Mouse (Mus musculus): ENCODE measurements around the gene Dlx1. TPM values are rescaled to one million over a fixed set of nuclear protein-coding genes. Genes with fewer than 3 reads are reported as not detected.

The Dlx1 gene
- polyA plus RNA-seq, 1 experiment, result 27.8 TPM

- Histone ChIP-seq H3K4me3 (ENCODE audit: insufficient read depth, low read length) (peak overlapping the region; percentile 51; the same call in 1 of the 2 replicates), H3K27ac (ENCODE audit: insufficient read depth, low read length) (no peak overlapping the region), H3K4me1 (ENCODE audit: control insufficient read depth, insufficient read depth, low read length) (0 out of 2 replicates have a peak, but pooled peaks cover 2% of the 10 kb centered on the region)
- no peak for TF ChIP-seq CTCF (IDR thresholded peaks at IDR 0.05; ENCODE audit: extremely low read depth, insufficient read depth, low read length)
- TF ChIP-seq POLR2A (IDR thresholded peaks at IDR 0.05; ENCODE audit: extremely low read depth, insufficient read depth, low read length), result no peak
These were observed 16.7 kb downstream of the Dlx1 start for GRCm38 (mm10) chr2:71544391-71545285.

DNA sequence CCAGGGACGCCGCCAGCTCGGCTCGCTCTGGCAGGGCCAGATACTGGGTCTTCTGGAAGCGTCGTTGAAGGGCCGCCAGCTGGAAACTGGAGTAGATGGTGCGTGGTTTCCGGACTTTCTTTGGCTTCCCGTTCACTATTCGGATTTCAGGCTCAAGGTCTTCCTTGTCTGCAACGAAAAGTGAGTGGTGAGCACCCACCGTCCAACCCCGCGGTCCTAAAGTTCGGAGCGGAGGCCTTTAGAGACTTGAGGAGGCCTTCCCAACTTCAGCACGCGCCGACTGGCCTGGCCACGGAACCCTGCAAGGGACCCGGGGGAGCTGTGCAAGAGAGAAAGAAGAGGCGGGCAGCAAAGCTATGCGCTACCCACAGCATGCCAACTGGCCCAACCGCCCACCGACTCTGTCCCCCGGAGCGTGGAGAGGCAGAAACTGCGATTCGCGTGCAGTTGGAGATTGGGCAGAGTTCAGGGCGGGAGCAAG, 17.5 kb downstream of the Dlx1 start:
- Histone ChIP-seq H3K4me3 (ENCODE audit: insufficient read depth, low read length) (peak overlapping the region; percentile 51), H3K27ac (ENCODE audit: insufficient read depth, low read length) (no peak overlapping the region), H3K4me1 (ENCODE audit: control insufficient read depth, insufficient read depth, low read length) (0 out of 2 replicates have a peak, but pooled peaks cover 2% of the 10 kb centered on the region)
- TF ChIP-seq CTCF (IDR thresholded peaks at IDR 0.05; ENCODE audit: extremely low read depth, insufficient read depth, low read length), result no peak

DNA sequence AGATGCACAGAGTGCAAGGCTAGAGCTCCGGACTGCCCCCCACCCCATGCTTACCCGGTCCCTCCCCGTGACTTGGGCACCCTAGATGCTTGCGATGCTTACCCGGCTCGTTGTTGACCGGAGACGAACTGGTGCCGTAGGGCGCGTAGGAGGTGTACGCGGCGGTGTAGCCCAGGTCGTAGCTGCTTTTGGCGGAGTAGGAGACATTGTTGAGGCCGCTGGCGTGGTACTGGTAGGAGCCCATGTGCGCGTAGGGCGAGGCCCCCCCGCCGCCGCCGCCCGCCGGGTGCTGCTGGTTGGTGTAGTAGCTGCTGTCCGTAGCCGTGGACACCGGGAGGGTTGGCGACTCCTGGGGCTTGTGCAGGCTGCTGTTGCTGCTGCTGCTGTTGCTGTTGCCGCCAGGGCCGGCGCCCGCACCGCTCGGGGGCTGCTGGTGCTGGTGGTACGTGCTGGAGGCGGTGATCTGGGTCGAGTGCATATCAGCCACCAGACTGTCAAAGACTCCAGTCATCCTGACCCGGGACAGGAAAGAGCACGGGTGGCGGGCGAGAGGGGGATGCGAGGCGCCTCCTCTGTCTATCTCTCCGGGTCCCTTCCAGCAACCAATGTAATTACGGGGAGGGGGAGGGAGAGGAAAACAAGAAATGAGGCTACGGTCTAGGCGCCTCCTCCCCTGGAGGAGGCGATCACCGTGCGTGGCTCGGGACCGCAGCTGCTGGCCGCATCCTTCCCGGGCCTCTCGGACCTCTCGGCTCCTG, 18.1 kb downstream of the Dlx1 start:
- Histone ChIP-seq H3K27ac (ENCODE audit: insufficient read depth, low read length) (no peak overlapping the region), H3K4me3 (ENCODE audit: insufficient read depth, low read length) (peak overlapping the region; percentile 51), H3K4me1 (ENCODE audit: control insufficient read depth, insufficient read depth, low read length) (0 out of 2 replicates have a peak, but pooled peaks cover 2% of the 10 kb centered on the region)
- TF ChIP-seq CTCF (IDR thresholded peaks at IDR 0.05; ENCODE audit: extremely low read depth, insufficient read depth, low read length) (no peak), POLR2A (IDR thresholded peaks at IDR 0.05; ENCODE audit: extremely low read depth, insufficient read depth, low read length) (no peak)

- Histone ChIP-seq H3K4me3 (ENCODE audit: insufficient read depth, low read length) (peak within 1 kb of the TSS; percentile 51), H3K4me1 (ENCODE audit: control insufficient read depth, insufficient read depth, low read length) (0 out of 2 replicates have a peak, but pooled peaks cover 2% of the 10 kb centered on the region), H3K27ac (ENCODE audit: insufficient read depth, low read length) (no peak within 1 kb of the TSS)
- TF ChIP-seq POLR2A (IDR thresholded peaks at IDR 0.05; ENCODE audit: extremely low read depth, insufficient read depth, low read length) (no peak), CTCF (IDR thresholded peaks at IDR 0.05; ENCODE audit: extremely low read depth, insufficient read depth, low read length) (no peak)
These were observed 18.7 kb downstream of the Dlx1 start, which contains the start of gene Dlx2 for GRCm38 (mm10) chr2:71546640-71547071. TSS of gene Dlx2 (minus strand) at chr2:71546754.

DNA sequence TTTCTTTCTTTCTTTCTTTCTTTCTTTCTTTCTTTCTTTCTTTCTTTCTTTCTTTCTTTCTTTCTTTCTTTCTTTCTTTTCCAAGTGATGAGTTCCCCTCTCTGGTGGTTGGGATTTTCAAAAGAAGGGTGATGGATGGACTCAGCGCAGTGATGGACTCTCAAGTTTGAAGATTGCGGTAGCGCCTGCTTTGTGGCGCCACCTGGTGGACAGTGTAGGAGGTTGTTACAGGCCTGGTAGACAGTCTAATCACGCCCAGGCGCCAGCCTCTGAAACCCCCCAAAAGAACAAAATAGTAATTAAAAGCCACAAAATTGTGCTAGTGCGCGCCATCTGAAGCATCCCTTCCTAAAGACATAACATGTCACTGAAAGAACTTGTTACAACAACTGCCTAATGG, 19.9 kb downstream of the Dlx1 start:
- H3K27ac ChIP-seq (ENCODE audit: insufficient read depth, low read length), result no peak overlapping the region
- H3K4me3 ChIP-seq (ENCODE audit: insufficient read depth, low read length), result no peak overlapping the region
- TF ChIP-seq POLR2A (IDR thresholded peaks at IDR 0.05; ENCODE audit: extremely low read depth, insufficient read depth, low read length) (no peak), CTCF (IDR thresholded peaks at IDR 0.05; ENCODE audit: extremely low read depth, insufficient read depth, low read length) (peak; percentile 39)
- no peaks in the 10 kb centered on the region for H3K4me1 ChIP-seq (ENCODE audit: control insufficient read depth, insufficient read depth, low read length)

DNA sequence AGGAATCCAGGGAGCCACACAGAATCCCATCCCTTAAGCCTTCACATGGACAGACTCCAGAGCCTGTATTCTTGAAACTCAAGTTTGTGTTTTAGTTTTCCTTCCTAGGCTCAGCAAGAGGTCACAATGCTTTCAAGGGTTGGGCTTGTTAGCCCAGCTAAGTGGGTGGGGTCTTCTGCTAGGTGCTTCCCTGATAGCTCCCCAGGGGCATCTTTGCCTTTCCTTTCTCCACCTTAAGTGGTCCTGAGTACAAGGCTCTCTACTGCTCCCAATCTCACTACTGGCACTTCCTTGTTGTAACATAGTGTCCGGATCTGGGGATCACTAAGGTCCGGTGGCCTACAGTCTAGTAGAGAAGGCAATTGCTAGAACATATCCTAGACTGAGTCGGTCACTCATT, 22.4 kb downstream of the Dlx1 start:
- Histone ChIP-seq H3K27ac (ENCODE audit: insufficient read depth, low read length) (no peak overlapping the region), H3K4me1 (ENCODE audit: control insufficient read depth, insufficient read depth, low read length) (no peaks in the 10 kb centered on the region), H3K4me3 (ENCODE audit: insufficient read depth, low read length) (no peak overlapping the region)
- TF ChIP-seq CTCF (IDR thresholded peaks at IDR 0.05; ENCODE audit: extremely low read depth, insufficient read depth, low read length) (no peak), POLR2A (IDR thresholded peaks at IDR 0.05; ENCODE audit: extremely low read depth, insufficient read depth, low read length) (no peak)

DNA sequence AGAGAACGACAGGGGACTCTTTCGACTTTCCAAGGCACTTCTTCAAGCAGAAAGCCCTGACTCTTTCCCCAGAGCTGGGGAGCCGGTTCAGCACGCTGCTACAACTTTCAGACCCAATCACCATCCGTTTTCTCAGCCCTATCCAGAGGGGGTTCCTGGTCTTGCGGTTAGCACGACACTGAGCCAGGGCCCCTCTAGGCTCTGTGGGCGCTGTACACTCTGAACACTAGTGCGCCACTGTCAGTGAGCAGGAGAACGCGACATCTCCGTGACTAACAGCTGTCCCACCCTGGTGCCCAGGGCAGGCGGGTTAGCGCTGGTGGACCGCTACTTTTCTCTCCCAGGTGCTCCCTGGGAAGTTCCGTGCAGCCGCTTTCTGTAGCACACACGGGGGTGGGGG, 23.8 kb downstream of the Dlx1 start:
- Histone ChIP-seq H3K4me1 (ENCODE audit: control insufficient read depth, insufficient read depth, low read length) (no peaks in the 10 kb centered on the region), H3K27ac (ENCODE audit: insufficient read depth, low read length) (no peak overlapping the region), H3K4me3 (ENCODE audit: insufficient read depth, low read length) (no peak overlapping the region)
- TF ChIP-seq POLR2A (IDR thresholded peaks at IDR 0.05; ENCODE audit: extremely low read depth, insufficient read depth, low read length), result no peak
- TF ChIP-seq CTCF (IDR thresholded peaks at IDR 0.05; ENCODE audit: extremely low read depth, insufficient read depth, low read length), result no peak

GRCm38 (mm10) chr2:71556071-71556470, 28.2 kb downstream of the Dlx1 start:
- H3K27ac ChIP-seq (ENCODE audit: insufficient read depth, low read length), result no peak overlapping the region
- no peaks in the 10 kb centered on the region for H3K4me1 ChIP-seq (ENCODE audit: control insufficient read depth, insufficient read depth, low read length)
- no peak for TF ChIP-seq POLR2A (IDR thresholded peaks at IDR 0.05; ENCODE audit: extremely low read depth, insufficient read depth, low read length)
- TF ChIP-seq CTCF (IDR thresholded peaks at IDR 0.05; ENCODE audit: extremely low read depth, insufficient read depth, low read length), result no peak
- no peak overlapping the region for H3K4me3 ChIP-seq (ENCODE audit: insufficient read depth, low read length)

DNA sequence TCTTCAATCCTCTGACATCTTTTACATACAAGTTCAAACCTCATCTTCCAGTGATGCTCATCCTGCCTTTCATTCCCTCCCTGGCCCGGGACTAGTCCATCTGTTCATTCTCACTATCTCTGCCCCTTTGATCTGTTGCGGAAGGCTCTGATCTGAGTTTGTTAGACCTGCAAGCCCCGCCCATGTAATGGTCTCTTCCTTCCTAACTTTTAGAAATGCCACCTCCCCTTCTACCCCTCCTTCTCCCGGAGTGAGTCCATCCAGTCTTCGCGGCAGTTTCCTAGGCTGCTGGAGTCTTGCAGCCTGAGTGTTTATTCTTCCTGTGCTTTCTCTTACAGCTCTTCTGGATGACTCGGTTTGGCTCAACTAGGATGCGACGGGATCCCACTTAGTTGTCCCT, 38.6 kb downstream of the Dlx1 start:
- Histone ChIP-seq H3K27ac (ENCODE audit: insufficient read depth, low read length) (no peak overlapping the region), H3K4me1 (ENCODE audit: control insufficient read depth, insufficient read depth, low read length) (no peaks in the 10 kb centered on the region), H3K4me3 (ENCODE audit: insufficient read depth, low read length) (no peak overlapping the region)
- no peak for TF ChIP-seq CTCF (IDR thresholded peaks at IDR 0.05; ENCODE audit: extremely low read depth, insufficient read depth, low read length)
- TF ChIP-seq POLR2A (IDR thresholded peaks at IDR 0.05; ENCODE audit: extremely low read depth, insufficient read depth, low read length), result no peak

Data from cortical plate, adult 2 months (tissue).